Mouse (Mus musculus) spleen, adult 2 months (tissue): Measurements from ENCODE around the gene Rufy2.

ENCODE experiments used
- CTCF ChIP-seq: fragments of 200-500 bp; IDR thresholded peaks from 2 replicates; pipeline ENCODE4 v1.5.1; 2011; ENCODE audit warnings: mild to moderate bottlenecking, inconsistent platforms; ENCODE audit not compliant: insufficient read depth, insufficient read length, insufficient replicate concordance; ENCODE audit errors: extremely low read depth
- POLR2A ChIP-seq: fragments of 200-500 bp; IDR thresholded peaks from 2 replicates; pipeline ENCODE4 v1.6.1; 2011; ENCODE audit warnings: low read depth, low read length, inconsistent platforms

- TF ChIP-seq CTCF, result no peak
- TF ChIP-seq POLR2A, result peak; percentile 62
Observed at GRCm38 (mm10) chr10:63023749-63024579, 43.9 kb downstream of the Rufy2 start, which contains the start of the genes Hnrnph3 and Pbld2.
